Mouse (Mus musculus): ENCODE measurements around the gene Sh3gl3. TPM values are rescaled to one million over a fixed set of nuclear protein-coding genes. Genes with fewer than 3 reads are reported as not detected.

The Sh3gl3 gene
- total and polyA plus RNA-seq, 2 experiments: not detected

DNA sequence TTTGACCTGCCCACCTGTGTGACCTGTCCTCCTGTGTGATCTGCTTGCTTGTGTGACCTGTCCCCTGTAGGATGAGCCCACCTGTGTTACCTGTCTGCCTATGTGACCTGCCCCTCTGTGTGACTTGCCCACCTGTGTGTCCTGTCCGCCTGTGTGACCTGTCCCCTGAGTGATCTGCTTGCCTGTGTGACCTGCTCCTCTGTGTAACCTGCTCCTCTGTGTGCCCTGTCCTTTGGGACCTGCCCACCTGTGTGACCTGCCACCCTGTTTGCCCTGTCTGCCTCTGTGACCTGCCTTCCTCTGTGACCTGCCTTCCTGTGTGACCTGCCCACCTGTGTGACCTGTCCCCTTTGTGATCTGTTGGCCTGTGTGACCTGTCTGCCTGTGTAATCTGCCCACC, 79.7 kb downstream of the Sh3gl3 start:
- Histone ChIP-seq H3K9ac (ENCODE audit: low read depth, low read length) (no peak overlapping the region), H3K36me3 (ENCODE audit: control insufficient read depth, insufficient read depth, low read length) (no peaks in the 10 kb centered on the region), H3K27ac (replicated peaks; ENCODE audit: insufficient read depth, low read depth, low read length) (no peak overlapping the region), H3K4me3 (ENCODE audit: insufficient read depth, low read depth, low read length) (no peak overlapping the region), H3K4me1 (ENCODE audit: control insufficient read depth, insufficient read depth, low read length) (no peaks in the 10 kb centered on the region), H3K79me2 (ENCODE audit: control insufficient read depth, insufficient read depth, low read length) (no peaks in the 10 kb centered on the region), H3K27me3 (ENCODE audit: control insufficient read depth, insufficient read depth, low read length) (no peaks in the 10 kb centered on the region)
- TF ChIP-seq POLR2A (IDR thresholded peaks at IDR 0.05; ENCODE audit: extremely low read depth, insufficient read depth, low read length) (no peak), CTCF (IDR thresholded peaks at IDR 0.05; ENCODE audit: low read depth, low read length) (no peak)
- no peak for DNase-seq (ENCODE audit: extremely low read depth, low read depth, low spot score)
- 95% methylated on average over 1 of the region's 1 CpGs for WGBS

DNA sequence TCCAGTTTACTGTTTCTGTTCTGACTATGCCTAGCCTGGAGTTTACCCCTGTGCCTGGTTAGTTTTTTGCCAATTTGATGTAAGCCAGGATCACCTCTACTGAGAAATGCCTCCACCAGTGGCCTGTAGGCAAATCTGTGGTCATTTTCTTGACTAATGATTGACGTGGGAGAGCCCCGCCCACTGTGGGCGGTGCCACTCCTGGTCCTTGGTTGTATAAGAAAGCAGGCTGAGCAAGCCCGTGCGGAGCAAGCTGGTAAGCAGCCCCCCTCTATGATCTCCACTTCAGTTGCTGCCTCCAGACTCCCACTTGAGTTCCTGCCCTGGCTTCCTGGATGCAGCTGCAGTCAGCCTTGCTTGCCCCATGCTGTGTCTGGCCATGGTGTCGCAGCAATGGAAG, 83.3 kb downstream of the Sh3gl3 start:
- Histone ChIP-seq H3K27ac (replicated peaks; ENCODE audit: insufficient read depth, low read depth, low read length) (no peak overlapping the region), H3K4me1 (ENCODE audit: control insufficient read depth, insufficient read depth, low read length) (no peaks in the 10 kb centered on the region), H3K4me3 (ENCODE audit: insufficient read depth, low read depth, low read length) (no peak overlapping the region), H3K27me3 (ENCODE audit: control insufficient read depth, insufficient read depth, low read length) (no peaks in the 10 kb centered on the region), H3K79me2 (ENCODE audit: control insufficient read depth, insufficient read depth, low read length) (no peaks in the 10 kb centered on the region), H3K36me3 (ENCODE audit: control insufficient read depth, insufficient read depth, low read length) (no peaks in the 10 kb centered on the region), H3K9ac (ENCODE audit: low read depth, low read length) (no peak overlapping the region)
- WGBS: 65% methylated on average over 6 of the region's 6 CpGs
- no peak for DNase-seq (ENCODE audit: extremely low read depth, low read depth, low spot score)
- TF ChIP-seq POLR2A (IDR thresholded peaks at IDR 0.05; ENCODE audit: extremely low read depth, insufficient read depth, low read length): no peak
- no peak for TF ChIP-seq CTCF (IDR thresholded peaks at IDR 0.05; ENCODE audit: low read depth, low read length)

DNA sequence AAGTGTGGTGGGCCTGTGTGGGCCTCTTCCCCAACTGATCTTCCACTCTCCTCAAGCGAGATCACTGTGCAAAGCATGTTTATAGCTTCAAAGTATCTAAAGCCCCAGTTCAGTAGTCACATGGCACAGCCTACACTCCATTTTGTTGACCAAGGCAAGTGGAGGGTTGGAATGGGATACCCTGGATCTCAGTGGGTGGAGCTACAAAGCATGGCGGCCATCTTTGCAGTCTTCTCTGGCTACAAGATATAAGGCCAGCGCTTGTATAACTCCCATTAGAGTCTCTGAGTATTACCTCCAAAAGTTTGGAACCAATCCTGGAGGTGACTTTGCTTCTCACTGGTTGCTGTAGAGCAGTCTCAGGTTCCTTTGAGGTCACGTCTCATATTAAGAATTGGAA, 83.9 kb downstream of the Sh3gl3 start:
- no peaks in the 10 kb centered on the region for H3K36me3 ChIP-seq (ENCODE audit: control insufficient read depth, insufficient read depth, low read length)
- H3K27me3 ChIP-seq (ENCODE audit: control insufficient read depth, insufficient read depth, low read length): no peaks in the 10 kb centered on the region
- DNase-seq (ENCODE audit: extremely low read depth, low read depth, low spot score): no peak
- H3K4me3 ChIP-seq (ENCODE audit: insufficient read depth, low read depth, low read length): no peak overlapping the region
- no peaks in the 10 kb centered on the region for H3K79me2 ChIP-seq (ENCODE audit: control insufficient read depth, insufficient read depth, low read length)
- H3K9ac ChIP-seq (ENCODE audit: low read depth, low read length): no peak overlapping the region
- WGBS: 93% methylated on average over 4 of the region's 4 CpGs
- TF ChIP-seq CTCF (IDR thresholded peaks at IDR 0.05; ENCODE audit: low read depth, low read length) (no peak), POLR2A (IDR thresholded peaks at IDR 0.05; ENCODE audit: extremely low read depth, insufficient read depth, low read length) (no peak)
- no peaks in the 10 kb centered on the region for H3K4me1 ChIP-seq (ENCODE audit: control insufficient read depth, insufficient read depth, low read length)
- H3K27ac ChIP-seq (replicated peaks; ENCODE audit: insufficient read depth, low read depth, low read length): no peak overlapping the region

DNA sequence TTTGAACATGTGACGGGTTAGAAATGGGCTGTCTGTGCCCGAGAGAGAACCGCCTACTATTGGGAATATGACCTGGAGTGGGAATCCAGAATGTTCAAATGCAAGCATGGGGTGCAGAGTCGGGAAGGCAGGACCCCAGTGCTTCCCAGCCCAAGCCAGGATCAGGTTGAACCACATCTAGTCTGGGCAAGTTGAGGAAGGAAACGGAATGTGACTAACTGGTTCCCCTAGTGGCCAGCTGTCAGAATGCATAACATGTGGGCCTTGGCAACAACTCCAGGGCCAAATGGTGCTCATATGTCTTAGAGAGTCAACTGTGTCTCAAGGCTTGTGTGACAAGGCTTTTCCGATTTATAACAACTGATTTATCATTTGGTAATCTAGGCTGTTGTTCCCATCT, 86.6 kb downstream of the Sh3gl3 start:
- Histone ChIP-seq H3K27ac (replicated peaks; ENCODE audit: insufficient read depth, low read depth, low read length) (no peak overlapping the region), H3K36me3 (ENCODE audit: control insufficient read depth, insufficient read depth, low read length) (no peaks in the 10 kb centered on the region), H3K9ac (ENCODE audit: low read depth, low read length) (no peak overlapping the region), H3K4me1 (ENCODE audit: control insufficient read depth, insufficient read depth, low read length) (no peaks in the 10 kb centered on the region), H3K27me3 (ENCODE audit: control insufficient read depth, insufficient read depth, low read length) (no peaks in the 10 kb centered on the region), H3K79me2 (ENCODE audit: control insufficient read depth, insufficient read depth, low read length) (no peaks in the 10 kb centered on the region), H3K4me3 (ENCODE audit: insufficient read depth, low read depth, low read length) (no peak overlapping the region)
- peak; percentile 11 for DNase-seq (ENCODE audit: extremely low read depth, low read depth, low spot score)
- TF ChIP-seq POLR2A (IDR thresholded peaks at IDR 0.05; ENCODE audit: extremely low read depth, insufficient read depth, low read length): no peak
- peak; percentile 57 for TF ChIP-seq CTCF (IDR thresholded peaks at IDR 0.05; ENCODE audit: low read depth, low read length)
- 79% methylated on average over 6 of the region's 6 CpGs for WGBS

DNA sequence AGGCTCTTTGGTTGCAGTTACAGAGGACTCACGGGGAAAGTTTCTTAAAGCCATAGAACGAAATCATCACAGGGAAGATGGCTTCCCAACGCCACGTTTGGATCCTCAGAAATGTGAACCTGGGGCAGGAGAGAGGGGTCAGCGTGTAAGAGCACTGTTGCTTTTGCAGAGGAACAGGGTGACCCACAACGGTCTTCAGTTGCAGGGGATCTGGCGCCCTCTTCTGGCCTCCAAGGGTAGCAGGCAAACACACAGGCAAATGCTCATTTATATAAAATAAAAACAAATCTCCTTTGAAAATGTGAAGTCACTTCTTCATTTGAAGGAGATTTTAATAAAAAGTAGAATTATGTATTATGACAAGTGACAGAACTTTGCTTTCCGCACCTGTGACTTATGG, 89.5 kb downstream of the Sh3gl3 start:
- peak; percentile 33 for DNase-seq (ENCODE audit: extremely low read depth, low read depth, low spot score)
- H3K9ac ChIP-seq (ENCODE audit: low read depth, low read length): no peak overlapping the region
- TF ChIP-seq POLR2A (IDR thresholded peaks at IDR 0.05; ENCODE audit: extremely low read depth, insufficient read depth, low read length): no peak
- peak; percentile 89 for TF ChIP-seq CTCF (IDR thresholded peaks at IDR 0.05; ENCODE audit: low read depth, low read length)
- H3K27ac ChIP-seq (replicated peaks; ENCODE audit: insufficient read depth, low read depth, low read length): no peak overlapping the region
- no peaks in the 10 kb centered on the region for H3K27me3 ChIP-seq (ENCODE audit: control insufficient read depth, insufficient read depth, low read length)
- no peaks in the 10 kb centered on the region for H3K79me2 ChIP-seq (ENCODE audit: control insufficient read depth, insufficient read depth, low read length)
- no peaks in the 10 kb centered on the region for H3K4me1 ChIP-seq (ENCODE audit: control insufficient read depth, insufficient read depth, low read length)
- no peaks in the 10 kb centered on the region for H3K36me3 ChIP-seq (ENCODE audit: control insufficient read depth, insufficient read depth, low read length)
- H3K4me3 ChIP-seq (ENCODE audit: insufficient read depth, low read depth, low read length): no peak overlapping the region
- WGBS: 20% methylated on average over 8 of the region's 8 CpGs

DNA sequence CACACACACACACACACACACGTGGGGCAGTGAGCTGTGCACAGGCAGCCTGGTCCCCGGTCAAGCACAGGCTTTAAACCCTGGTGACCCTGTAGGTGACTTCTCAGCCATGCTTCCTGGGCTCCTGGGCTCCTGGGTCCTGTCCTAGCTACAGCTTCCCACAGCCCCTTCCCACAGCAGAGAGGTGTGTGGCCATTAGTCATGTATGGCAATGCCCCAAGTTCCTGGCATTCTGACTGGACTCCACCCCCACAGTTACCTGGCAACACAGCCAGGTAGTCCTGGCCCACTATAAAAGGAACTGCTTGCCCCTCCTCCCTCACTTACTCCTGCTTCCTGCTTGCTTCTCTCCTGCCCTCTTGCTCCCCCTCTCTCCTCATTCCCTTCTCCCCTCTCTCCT, 90.5 kb downstream of the Sh3gl3 start:
- Histone ChIP-seq H3K79me2 (ENCODE audit: control insufficient read depth, insufficient read depth, low read length) (no peaks in the 10 kb centered on the region), H3K4me1 (ENCODE audit: control insufficient read depth, insufficient read depth, low read length) (no peaks in the 10 kb centered on the region), H3K4me3 (ENCODE audit: insufficient read depth, low read depth, low read length) (no peak overlapping the region), H3K36me3 (ENCODE audit: control insufficient read depth, insufficient read depth, low read length) (no peaks in the 10 kb centered on the region), H3K27ac (replicated peaks; ENCODE audit: insufficient read depth, low read depth, low read length) (no peak overlapping the region), H3K9ac (ENCODE audit: low read depth, low read length) (no peak overlapping the region), H3K27me3 (ENCODE audit: control insufficient read depth, insufficient read depth, low read length) (no peaks in the 10 kb centered on the region)
- 51% methylated on average over 2 of the region's 2 CpGs for WGBS
- DNase-seq (ENCODE audit: extremely low read depth, low read depth, low spot score): no peak
- TF ChIP-seq POLR2A (IDR thresholded peaks at IDR 0.05; ENCODE audit: extremely low read depth, insufficient read depth, low read length): no peak
- no peak for TF ChIP-seq CTCF (IDR thresholded peaks at IDR 0.05; ENCODE audit: low read depth, low read length)

All from liver, adult 2 months (tissue).